Mouse (Mus musculus): ENCODE results near the gene Col6a2. TPM values are rescaled to one million over a fixed set of nuclear protein-coding genes. Genes with fewer than 3 reads are reported as not detected.

Col6a2 gene
- polyA plus RNA-seq, 1 experiment: 47.2 TPM

GRCm38 (mm10) chr10:76664156-76665115, 41.0 kb upstream of the Col6a2 start:
- H3K27ac ChIP-seq (ENCODE audit: control insufficient read depth, insufficient read depth, low read length): no peak overlapping the region
- no peaks in the 10 kb centered on the region for H3K4me1 ChIP-seq (replicated peaks; ENCODE audit: control insufficient read depth, insufficient read depth, low read length)
- H3K36me3 ChIP-seq (ENCODE audit: control insufficient read depth, insufficient read depth, low read length): no peaks in the 10 kb centered on the region
- no peak overlapping the region for H3K4me3 ChIP-seq (ENCODE audit: control insufficient read depth, insufficient read depth, low read length)
- TF ChIP-seq CTCF (IDR thresholded peaks at IDR 0.05; ENCODE audit: borderline replicate concordance, control insufficient read depth, extremely low read depth, insufficient read depth, low read length, poor library complexity) (no peak), POLR2A (IDR thresholded peaks at IDR 0.05; ENCODE audit: control insufficient read depth, extremely low read depth, insufficient read depth, low read length, poor library complexity) (no peak)
- no peaks in the 10 kb centered on the region for H3K27me3 ChIP-seq (ENCODE audit: control insufficient read depth, insufficient read depth, low read length)
- WGBS: 84% methylated on average over 20 of the region's 20 CpGs
- DNase-seq: no peak

GRCm38 (mm10) chr10:76653345-76654336, 30.2 kb upstream of the Col6a2 start:
- H3K27ac ChIP-seq (ENCODE audit: control insufficient read depth, insufficient read depth, low read length): no peak overlapping the region
- H3K4me1 ChIP-seq (replicated peaks; ENCODE audit: control insufficient read depth, insufficient read depth, low read length): no peaks in the 10 kb centered on the region
- H3K27me3 ChIP-seq (ENCODE audit: control insufficient read depth, insufficient read depth, low read length): no peaks in the 10 kb centered on the region
- no peaks in the 10 kb centered on the region for H3K36me3 ChIP-seq (ENCODE audit: control insufficient read depth, insufficient read depth, low read length)
- H3K4me3 ChIP-seq (ENCODE audit: control insufficient read depth, insufficient read depth, low read length): no peak overlapping the region
- TF ChIP-seq POLR2A (IDR thresholded peaks at IDR 0.05; ENCODE audit: control insufficient read depth, extremely low read depth, insufficient read depth, low read length, poor library complexity): no peak
- TF ChIP-seq CTCF (IDR thresholded peaks at IDR 0.05; ENCODE audit: borderline replicate concordance, control insufficient read depth, extremely low read depth, insufficient read depth, low read length, poor library complexity): no peak
- WGBS: 89% methylated on average over 11 of the region's 11 CpGs
- DNase-seq: no peak

- WGBS: 61% methylated on average over 12 of the region's 12 CpGs
- Histone ChIP-seq H3K27me3 (ENCODE audit: control insufficient read depth, insufficient read depth, low read length) (no peaks in the 10 kb centered on the region), H3K36me3 (ENCODE audit: control insufficient read depth, insufficient read depth, low read length) (no peaks in the 10 kb centered on the region), H3K4me3 (ENCODE audit: control insufficient read depth, insufficient read depth, low read length) (no peak overlapping the region), H3K27ac (ENCODE audit: control insufficient read depth, insufficient read depth, low read length) (no peak overlapping the region), H3K4me1 (replicated peaks; ENCODE audit: control insufficient read depth, insufficient read depth, low read length) (no peaks in the 10 kb centered on the region)
- DNase-seq: no peak
- TF ChIP-seq CTCF (IDR thresholded peaks at IDR 0.05; ENCODE audit: borderline replicate concordance, control insufficient read depth, extremely low read depth, insufficient read depth, low read length, poor library complexity) (no peak), POLR2A (IDR thresholded peaks at IDR 0.05; ENCODE audit: control insufficient read depth, extremely low read depth, insufficient read depth, low read length, poor library complexity) (no peak)
Measured at GRCm38 (mm10) chr10:76650662-76651342, 27.4 kb upstream of the Col6a2 start.

- Histone ChIP-seq H3K36me3 (ENCODE audit: control insufficient read depth, insufficient read depth, low read length) (no peaks in the 10 kb centered on the region), H3K27me3 (ENCODE audit: control insufficient read depth, insufficient read depth, low read length) (no peaks in the 10 kb centered on the region), H3K27ac (ENCODE audit: control insufficient read depth, insufficient read depth, low read length) (no peak overlapping the region), H3K4me3 (ENCODE audit: control insufficient read depth, insufficient read depth, low read length) (no peak overlapping the region), H3K4me1 (replicated peaks; ENCODE audit: control insufficient read depth, insufficient read depth, low read length) (no peaks in the 10 kb centered on the region)
- TF ChIP-seq POLR2A (IDR thresholded peaks at IDR 0.05; ENCODE audit: control insufficient read depth, extremely low read depth, insufficient read depth, low read length, poor library complexity): no peak
- no peak for DNase-seq
- 96% methylated on average over 10 of the region's 10 CpGs for WGBS
Measured at GRCm38 (mm10) chr10:76648738-76649137, 25.3 kb upstream of the Col6a2 start.

- Histone ChIP-seq H3K4me1 (replicated peaks; ENCODE audit: control insufficient read depth, insufficient read depth, low read length) (no peaks in the 10 kb centered on the region), H3K36me3 (ENCODE audit: control insufficient read depth, insufficient read depth, low read length) (no peaks in the 10 kb centered on the region), H3K27ac (ENCODE audit: control insufficient read depth, insufficient read depth, low read length) (no peak overlapping the region), H3K4me3 (ENCODE audit: control insufficient read depth, insufficient read depth, low read length) (no peak overlapping the region), H3K27me3 (ENCODE audit: control insufficient read depth, insufficient read depth, low read length) (no peaks in the 10 kb centered on the region)
- TF ChIP-seq POLR2A (IDR thresholded peaks at IDR 0.05; ENCODE audit: control insufficient read depth, extremely low read depth, insufficient read depth, low read length, poor library complexity) (no peak), CTCF (IDR thresholded peaks at IDR 0.05; ENCODE audit: borderline replicate concordance, control insufficient read depth, extremely low read depth, insufficient read depth, low read length, poor library complexity) (no peak)
- WGBS: 80% methylated on average over 3 of the region's 3 CpGs
- no peak for DNase-seq
Measured at GRCm38 (mm10) chr10:76647390-76647789, 24.0 kb upstream of the Col6a2 start.

- Histone ChIP-seq H3K4me1 (replicated peaks; ENCODE audit: control insufficient read depth, insufficient read depth, low read length) (no peaks in the 10 kb centered on the region), H3K27me3 (ENCODE audit: control insufficient read depth, insufficient read depth, low read length) (no peaks in the 10 kb centered on the region), H3K4me3 (ENCODE audit: control insufficient read depth, insufficient read depth, low read length) (no peak overlapping the region), H3K27ac (ENCODE audit: control insufficient read depth, insufficient read depth, low read length) (no peak overlapping the region), H3K36me3 (ENCODE audit: control insufficient read depth, insufficient read depth, low read length) (no peaks in the 10 kb centered on the region)
- TF ChIP-seq POLR2A (IDR thresholded peaks at IDR 0.05; ENCODE audit: control insufficient read depth, extremely low read depth, insufficient read depth, low read length, poor library complexity) (no peak), CTCF (IDR thresholded peaks at IDR 0.05; ENCODE audit: borderline replicate concordance, control insufficient read depth, extremely low read depth, insufficient read depth, low read length, poor library complexity) (no peak)
- whole genome bisulfite sequencing: 67% methylated on average over 4 of the region's 4 CpGs
- DNase-seq: no peak
Measured at GRCm38 (mm10) chr10:76645686-76646085, 22.3 kb upstream of the Col6a2 start.
